Mouse (Mus musculus): ENCODE data around the gene Ugt1a10. TPM values are rescaled to one million over a fixed set of nuclear protein-coding genes. Genes with fewer than 3 reads are reported as not detected.
A peak's percentile ranks its signal among the peaks of the same experiment; 100 is the strongest.

The Ugt1a10 gene
- total and polyA plus RNA-seq, 2 experiments from 2014 or later: not detected

DNA sequence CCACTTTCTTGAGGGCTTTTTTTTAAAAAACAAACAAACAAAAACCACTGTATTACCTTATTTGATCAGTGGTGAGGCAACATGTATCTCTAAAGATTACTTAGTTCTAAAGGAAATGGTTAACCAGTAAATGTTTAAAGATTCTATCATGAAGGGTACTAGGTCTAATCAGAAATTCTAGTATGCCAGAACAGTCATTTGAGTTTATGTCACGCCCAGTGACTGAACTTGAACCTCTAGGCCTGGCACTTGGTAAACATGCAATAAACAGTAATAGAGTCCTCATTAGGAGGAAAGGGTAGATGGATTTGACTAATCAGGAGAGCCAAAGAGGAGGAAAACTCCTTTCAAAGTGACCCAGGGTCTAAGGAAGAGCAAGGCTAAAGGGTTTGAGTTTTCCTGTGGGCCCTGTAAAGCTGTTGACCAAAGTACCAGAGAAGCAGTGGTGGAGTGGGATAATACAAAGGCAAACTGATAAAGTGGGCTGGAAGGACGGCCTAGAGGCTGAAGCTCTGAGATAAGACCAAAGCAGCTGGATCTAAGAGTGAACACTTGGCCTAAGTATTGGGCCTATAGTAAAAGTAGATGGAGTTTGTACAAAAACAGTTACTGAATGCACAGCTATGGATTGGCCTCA, 151.8 kb downstream of the Ugt1a10 start:
- Histone ChIP-seq H3K9me3 (ENCODE audit: low read length) (peaks cover 11% of the 10 kb centered on the region), H3K9ac (replicated peaks; ENCODE audit: low read length, poor library complexity, severe bottlenecking) (no peak overlapping the region), H3K36me3 (ENCODE audit: insufficient read depth, low read length) (no peaks in the 10 kb centered on the region), H3K4me2 (ENCODE audit: low read depth, low read length, poor library complexity, severe bottlenecking) (no peak overlapping the region), H3K27ac (ENCODE audit: low read depth, low read length) (no peak overlapping the region), H3K4me3 (ENCODE audit: low read depth, low read length) (no peak overlapping the region), H3K27me3 (ENCODE audit: insufficient read depth, low read length) (no peaks in the 10 kb centered on the region), H3K4me1 (ENCODE audit: insufficient read depth, low read length) (no peaks in the 10 kb centered on the region)
- no peak for TF ChIP-seq CTCF (IDR thresholded peaks at IDR 0.05)
- ATAC-seq (ENCODE audit: low FRiP score) (no peak), DNase-seq (ENCODE audit: low spot score) (no peak)
- 85% methylated on average over 2 of the region's 2 CpGs for WGBS

DNA sequence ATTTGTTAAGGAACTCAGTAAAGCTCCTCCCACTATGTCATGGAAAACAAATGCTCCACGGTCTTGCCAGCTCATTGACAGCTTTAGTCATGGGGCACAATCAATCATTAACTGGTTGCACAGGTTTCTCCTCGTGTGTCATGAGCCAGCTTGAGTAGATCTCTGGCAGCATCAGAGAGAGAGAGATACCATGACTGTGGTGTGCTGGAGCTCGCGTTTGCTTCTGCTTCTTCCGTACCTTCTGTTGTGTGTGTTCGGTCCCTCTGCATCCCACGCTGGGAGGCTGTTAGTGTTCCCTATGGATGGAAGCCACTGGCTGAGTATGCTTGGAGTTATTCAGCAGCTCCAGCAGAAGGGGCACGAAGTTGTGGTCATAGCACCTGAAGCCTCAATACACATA, 156.6 kb downstream of the Ugt1a10 start, which contains the start of gene Ugt1a1:
Ugt1a1 (plus strand) TSS at position 148 of the 400 bp plus-strand sequence.
- Histone ChIP-seq H3K4me1 (ENCODE audit: insufficient read depth, low read length) (no peaks in the 10 kb centered on the region), H3K4me2 (ENCODE audit: low read depth, low read length, poor library complexity, severe bottlenecking) (no peak within 1 kb of the TSS), H3K9me3 (ENCODE audit: low read length) (peaks cover 51% of the 10 kb centered on the region), H3K9ac (replicated peaks; ENCODE audit: low read length, poor library complexity, severe bottlenecking) (no peak within 1 kb of the TSS), H3K4me3 (ENCODE audit: low read depth, low read length) (no peak within 1 kb of the TSS), H3K27ac (ENCODE audit: low read depth, low read length) (no peak within 1 kb of the TSS), H3K36me3 (ENCODE audit: insufficient read depth, low read length) (no peaks in the 10 kb centered on the region), H3K27me3 (ENCODE audit: insufficient read depth, low read length) (no peaks in the 10 kb centered on the region)
- DNase-seq (ENCODE audit: low spot score): peak; percentile 8
- WGBS: 69% methylated on average over 8 of the region's 8 CpGs
- no peak for TF ChIP-seq CTCF (IDR thresholded peaks at IDR 0.05)
- ATAC-seq (ENCODE audit: low FRiP score): 0 out of 2 replicates have a peak, but pooled peaks have one; percentile 8

DNA sequence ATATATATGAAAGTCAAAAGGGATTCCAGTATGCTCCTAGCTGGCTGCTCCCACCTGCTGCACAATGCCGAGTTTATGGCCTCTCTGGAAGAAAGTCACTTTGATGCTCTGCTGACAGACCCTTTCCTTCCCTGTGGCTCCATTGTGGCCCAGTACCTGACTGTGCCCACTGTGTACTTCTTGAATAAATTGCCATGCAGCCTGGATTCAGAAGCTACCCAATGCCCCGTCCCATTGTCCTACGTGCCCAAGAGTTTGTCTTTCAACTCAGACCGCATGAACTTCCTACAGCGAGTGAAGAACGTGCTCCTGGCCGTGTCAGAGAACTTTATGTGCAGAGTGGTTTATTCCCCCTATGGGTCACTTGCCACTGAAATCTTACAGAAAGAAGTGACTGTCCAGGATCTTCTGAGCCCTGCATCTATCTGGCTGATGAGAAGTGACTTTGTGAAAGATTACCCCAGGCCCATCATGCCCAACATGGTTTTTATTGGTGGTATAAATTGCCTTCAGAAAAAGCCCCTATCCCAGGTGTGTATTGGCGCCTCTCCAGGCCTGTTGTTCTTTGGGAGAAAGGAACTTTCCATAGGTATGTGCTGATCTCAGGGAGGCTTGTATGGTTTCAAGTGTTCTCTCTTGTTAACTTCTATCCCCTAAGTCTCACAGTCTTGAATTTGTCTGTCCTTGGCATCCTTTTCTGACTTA, 157.3 kb downstream of the Ugt1a10 start:
- H3K4me1 ChIP-seq (ENCODE audit: insufficient read depth, low read length): no peaks in the 10 kb centered on the region
- H3K27me3 ChIP-seq (ENCODE audit: insufficient read depth, low read length): no peaks in the 10 kb centered on the region
- H3K4me3 ChIP-seq (ENCODE audit: low read depth, low read length): no peak overlapping the region
- no peak for TF ChIP-seq CTCF (IDR thresholded peaks at IDR 0.05)
- WGBS: 60% methylated on average over 8 of the region's 8 CpGs
- H3K36me3 ChIP-seq (ENCODE audit: insufficient read depth, low read length): no peaks in the 10 kb centered on the region
- ATAC-seq (ENCODE audit: low FRiP score): peak; percentile 18; the same call in 1 of the 2 replicates
- peaks cover 51% of the 10 kb centered on the region for H3K9me3 ChIP-seq (ENCODE audit: low read length)
- no peak overlapping the region for H3K4me2 ChIP-seq (ENCODE audit: low read depth, low read length, poor library complexity, severe bottlenecking)
- no peak overlapping the region for H3K9ac ChIP-seq (replicated peaks; ENCODE audit: low read length, poor library complexity, severe bottlenecking)
- DNase-seq (ENCODE audit: low spot score): no peak
- no peak overlapping the region for H3K27ac ChIP-seq (ENCODE audit: low read depth, low read length)

DNA sequence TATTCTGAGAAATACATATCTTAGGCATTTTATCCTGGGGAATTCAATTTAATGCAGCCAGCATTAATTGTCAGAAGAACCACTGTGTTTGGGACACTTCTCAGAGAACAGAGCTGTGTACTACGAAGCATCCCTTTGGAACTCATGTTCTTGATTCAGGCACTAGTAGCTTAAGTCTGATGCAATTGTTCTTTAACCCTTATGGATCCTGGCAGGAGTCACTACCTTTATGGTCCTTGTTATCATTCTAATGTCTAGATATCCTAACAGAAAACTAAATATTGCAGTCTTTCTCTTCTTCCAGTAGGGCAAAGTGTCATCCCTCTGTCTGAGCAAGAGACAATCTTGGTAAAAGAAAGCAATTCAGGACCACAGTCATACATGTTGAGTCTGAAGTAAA, 157.9 kb downstream of the Ugt1a10 start:
- no peak for TF ChIP-seq CTCF (IDR thresholded peaks at IDR 0.05)
- no peak overlapping the region for H3K4me2 ChIP-seq (ENCODE audit: low read depth, low read length, poor library complexity, severe bottlenecking)
- DNase-seq (ENCODE audit: low spot score): peak; percentile 2
- no peak for ATAC-seq (ENCODE audit: low FRiP score)
- no peaks in the 10 kb centered on the region for H3K36me3 ChIP-seq (ENCODE audit: insufficient read depth, low read length)
- H3K9me3 ChIP-seq (ENCODE audit: low read length): peaks cover 51% of the 10 kb centered on the region
- H3K4me1 ChIP-seq (ENCODE audit: insufficient read depth, low read length): no peaks in the 10 kb centered on the region
- WGBS: 78% methylated on average over 1 of the region's 1 CpGs
- no peak overlapping the region for H3K27ac ChIP-seq (ENCODE audit: low read depth, low read length)
- H3K27me3 ChIP-seq (ENCODE audit: insufficient read depth, low read length): no peaks in the 10 kb centered on the region
- H3K4me3 ChIP-seq (ENCODE audit: low read depth, low read length): no peak overlapping the region
- H3K9ac ChIP-seq (replicated peaks; ENCODE audit: low read length, poor library complexity, severe bottlenecking): no peak overlapping the region

DNA sequence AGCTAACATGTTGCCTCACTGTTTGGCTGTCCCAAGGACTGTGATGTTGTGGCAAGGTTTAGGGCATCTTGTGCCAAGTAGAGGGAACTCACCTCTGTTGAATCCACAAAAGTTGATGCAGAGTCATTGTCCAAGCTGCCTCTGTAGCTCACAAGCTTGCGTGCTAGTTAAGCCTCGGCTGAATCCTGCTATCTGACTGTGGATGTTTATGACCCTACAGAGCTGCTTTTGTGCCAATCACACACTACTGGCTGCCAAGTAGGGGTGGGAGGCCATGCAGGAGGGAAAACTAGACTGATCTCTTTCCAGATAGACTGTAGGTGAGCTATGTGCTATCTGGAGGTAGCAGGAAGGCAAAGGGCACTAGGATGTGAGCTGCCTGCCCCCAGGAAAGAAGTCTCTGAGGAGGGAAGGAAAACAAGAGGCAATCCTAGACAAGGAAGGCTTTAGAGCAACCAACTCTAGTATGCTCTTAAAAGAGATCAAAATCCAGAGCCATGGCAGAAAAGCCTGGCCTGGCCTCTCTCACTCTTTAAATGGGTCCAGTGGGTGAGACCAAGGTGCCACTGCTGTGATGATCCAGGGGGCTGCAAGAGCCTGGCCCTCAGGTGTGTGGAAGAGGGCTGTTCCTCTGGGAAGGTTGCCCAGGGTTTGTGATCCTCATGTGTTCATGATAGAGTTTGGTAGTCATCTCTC, 158.7 kb downstream of the Ugt1a10 start:
- H3K4me1 ChIP-seq (ENCODE audit: insufficient read depth, low read length): no peaks in the 10 kb centered on the region
- peaks cover 51% of the 10 kb centered on the region for H3K9me3 ChIP-seq (ENCODE audit: low read length)
- H3K9ac ChIP-seq (replicated peaks; ENCODE audit: low read length, poor library complexity, severe bottlenecking): no peak overlapping the region
- ATAC-seq (ENCODE audit: low FRiP score) (peak; percentile 26; the same call in 1 of the 2 replicates), DNase-seq (ENCODE audit: low spot score) (peak; percentile 24)
- no peak overlapping the region for H3K27ac ChIP-seq (ENCODE audit: low read depth, low read length)
- no peak overlapping the region for H3K4me2 ChIP-seq (ENCODE audit: low read depth, low read length, poor library complexity, severe bottlenecking)
- H3K4me3 ChIP-seq (ENCODE audit: low read depth, low read length): no peak overlapping the region
- TF ChIP-seq CTCF (IDR thresholded peaks at IDR 0.05): no peak
- no peaks in the 10 kb centered on the region for H3K27me3 ChIP-seq (ENCODE audit: insufficient read depth, low read length)
- H3K36me3 ChIP-seq (ENCODE audit: insufficient read depth, low read length): no peaks in the 10 kb centered on the region
- 82% methylated on average over 2 of the region's 2 CpGs for WGBS
